Mouse (Mus musculus) left cerebral cortex, adult 18-20 months (tissue): ENCODE data around the gene Ccdc51. TPM values are rescaled to one million over a fixed set of nuclear protein-coding genes. Genes with fewer than 3 reads are reported as not detected.
"Not testable (repeated sequence)": the region's sequence is repeated elsewhere in the genome, so short reads cannot be mapped to it uniquely, and the experiment has no call there.

ENCODE experiments used
- DNase-seq, 2 experiments: peaks; one replicate each; pipeline ENCODE4 v3.0.0; 2021 to 2022; ENCODE audit warnings: low spot score in 2 of 2, mixed read lengths in 1 of 2
- total RNA-seq, 2 experiments: library from RNA; stranded (reverse); gene quantifications; 2 replicates each; pipeline ENCODE4 v1.2.3; 2021

Ccdc51 gene
- total RNA-seq, 2 experiments from 2014 or later = 8.1 to 8.7 TPM

- no peak for DNase-seq
Observed at GRCm38 (mm10) chr9:109119571-109119970, 37.3 kb downstream of the Ccdc51 start.

DNA sequence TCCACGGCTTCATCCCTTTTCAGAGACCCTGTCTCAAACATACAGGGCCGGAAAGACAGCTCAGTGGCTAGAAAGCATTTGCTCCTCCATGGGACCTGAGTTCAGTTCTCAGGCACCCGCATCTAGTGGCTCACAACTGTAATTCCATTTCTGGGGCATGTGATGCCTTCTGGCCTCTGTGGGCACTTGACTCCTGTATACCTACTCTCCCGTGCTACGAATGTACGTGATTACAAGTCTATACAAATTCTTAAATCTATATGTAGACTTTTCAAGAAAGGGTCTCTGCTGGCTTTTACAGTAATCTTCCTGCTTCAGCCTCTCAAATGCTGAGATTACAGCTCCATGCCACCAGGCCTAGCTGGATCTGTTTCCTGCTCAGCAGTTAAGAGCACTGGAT, 38.7 kb downstream of the Ccdc51 start:
- no peak for DNase-seq

DNA sequence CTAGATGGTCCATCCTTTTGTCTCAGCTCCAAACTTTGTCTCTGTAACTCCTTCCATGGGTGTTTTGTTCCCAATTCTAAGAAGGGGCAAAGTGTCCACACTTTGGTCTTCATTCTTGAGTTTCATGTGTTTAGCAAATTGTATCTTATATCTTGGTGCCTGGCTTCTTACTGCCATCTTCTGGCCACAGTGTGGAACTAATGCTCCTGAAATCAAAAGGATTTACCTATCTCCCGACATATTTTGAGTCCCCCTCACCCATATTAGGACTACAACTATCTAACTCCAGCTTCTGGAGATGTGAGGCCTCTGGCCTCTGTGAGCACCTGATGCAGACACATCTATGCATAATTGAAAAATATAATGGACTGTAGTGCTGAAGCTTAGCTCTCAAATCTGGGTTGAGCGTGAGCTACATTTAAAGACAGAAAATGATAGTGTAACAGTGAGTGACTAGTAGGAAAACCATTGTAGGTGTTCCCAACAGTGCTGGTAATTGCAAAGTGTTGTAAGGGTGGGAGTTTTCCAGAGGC, 40.3 kb downstream of the Ccdc51 start:
- peak; percentile 36 to 46 for DNase-seq

- no peak for DNase-seq
Observed at GRCm38 (mm10) chr9:109123266-109123665, 41.0 kb downstream of the Ccdc51 start.

DNA sequence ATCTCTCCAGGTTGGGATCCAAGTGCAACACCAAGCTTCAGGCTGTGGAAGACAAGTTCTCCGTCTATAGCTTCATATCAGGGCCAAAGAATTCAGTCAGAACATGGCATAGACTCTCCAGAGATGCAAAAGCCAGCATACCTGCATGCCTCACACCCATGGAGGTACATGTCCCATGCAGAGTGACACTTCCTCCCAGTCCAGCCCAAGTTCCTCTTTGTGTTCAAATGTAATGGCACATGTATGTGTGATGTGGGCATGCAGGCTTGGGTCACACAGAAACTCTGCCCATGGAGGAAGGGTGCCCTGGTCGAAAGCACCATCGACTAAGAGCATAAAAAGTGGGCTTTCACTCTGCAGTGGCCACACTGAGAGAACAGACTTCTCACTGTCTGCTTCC, 41.9 kb downstream of the Ccdc51 start:
- DNase-seq = no peak

DNA sequence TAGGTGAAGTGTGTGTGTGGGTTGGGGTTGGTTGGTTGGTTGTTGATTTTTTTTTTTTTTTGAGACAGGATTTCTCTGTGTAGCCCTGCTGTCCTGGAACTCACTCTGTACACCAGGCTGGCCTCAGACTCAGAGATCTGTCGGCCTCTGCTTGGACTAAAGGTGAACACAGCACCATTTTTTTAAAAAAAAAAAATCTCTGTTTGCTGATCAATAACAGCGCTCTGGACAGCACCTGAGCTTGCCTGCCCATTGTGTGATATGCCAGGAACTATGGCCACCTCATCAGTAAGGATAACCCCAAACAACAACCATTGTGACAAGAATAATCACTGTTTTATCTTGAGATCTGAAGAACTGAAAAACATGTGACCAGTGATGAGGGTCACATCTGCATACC, 42.8 kb downstream of the Ccdc51 start:
- no peak for DNase-seq

GRCm38 (mm10) chr9:109125481-109125880, 43.2 kb downstream of the Ccdc51 start:
- DNase-seq = no peak

DNA sequence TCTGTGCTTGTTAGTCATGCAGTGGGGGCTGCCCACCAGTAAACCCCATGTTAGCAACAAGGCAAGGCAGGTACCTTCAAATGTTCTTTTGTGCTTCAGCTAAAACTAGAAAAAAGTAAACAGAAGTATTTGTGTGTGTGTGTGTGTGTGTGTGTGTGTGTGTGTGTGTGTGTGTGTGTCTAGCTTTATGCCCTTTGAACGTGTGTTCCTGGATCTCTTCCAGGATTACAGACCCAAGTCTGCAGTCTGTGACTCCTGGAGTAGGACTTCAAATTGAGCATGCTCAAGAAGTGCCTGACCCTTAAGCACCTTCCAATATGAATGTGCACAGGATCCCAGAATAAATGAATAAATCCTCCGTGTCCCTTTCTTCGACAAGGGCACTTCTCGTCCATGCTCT, 44.8 kb downstream of the Ccdc51 start:
- no peak for DNase-seq

- DNase-seq = peak; percentile 38 to 49
Observed at GRCm38 (mm10) chr9:109128211-109128610, 45.9 kb downstream of the Ccdc51 start.

GRCm38 (mm10) chr9:109130076-109130475, 47.8 kb downstream of the Ccdc51 start:
- DNase-seq = no peak

- DNase-seq = not testable (repeated sequence)
Observed at GRCm38 (mm10) chr9:109140414-109140813, 58.1 kb downstream of the Ccdc51 start.

Other genes starting within 250 kb of the Ccdc51 start
- 10 to 100 TPM; 11.7 to 14.0 TPM for gene Slc26a6, start 229.2 kb upstream of the Ccdc51 start, total RNA-seq
- not detected for gene Tmem89, start 167.9 kb upstream of the Ccdc51 start, total RNA-seq
- 100 to 1,000 TPM; 382 to 415 TPM for gene Uqcrc1, start 145.9 kb upstream of the Ccdc51 start, total RNA-seq
- 1 to 10 TPM; 3.1 to 3.4 TPM for gene Col7a1, start 128.9 kb upstream of the Ccdc51 start, total RNA-seq
- not detected for gene Ucn2, start 96.5 kb upstream of the Ccdc51 start, total RNA-seq
- gene Pfkfb4, start 90.7 kb upstream of the Ccdc51 start, total RNA-seq = 10 to 100 TPM; 14.6 to 17.2 TPM
- gene Shisa5, start 43.9 kb upstream of the Ccdc51 start, total RNA-seq = 10 to 100 TPM; 72.8 to 82.3 TPM
- gene Trex1, start 22.8 kb upstream of the Ccdc51 start, total RNA-seq = 10 to 100 TPM; 13.4 to 13.7 TPM
- 10 to 100 TPM; 25.3 to 29.7 TPM for gene Atrip, start 8.4 kb upstream of the Ccdc51 start, total RNA-seq
- gene Tma7, start 94 bp downstream of the Ccdc51 start, total RNA-seq = 100 to 1,000 TPM; 308 to 319 TPM
- gene Plxnb1, start 12.9 kb downstream of the Ccdc51 start, total RNA-seq = 10 to 100 TPM; 57.1 to 58.4 TPM
- not detected for gene Fbxw21, start 79.5 kb downstream of the Ccdc51 start, total RNA-seq
- gene Fbxw13, start 113.5 kb downstream of the Ccdc51 start, total RNA-seq = not detected
- not detected for gene Fbxw20, start 152.3 kb downstream of the Ccdc51 start, total RNA-seq
- gene Fbxw14, start 205.2 kb downstream of the Ccdc51 start, total RNA-seq = not detected